Mouse (Mus musculus) layer of hippocampus, postnatal 25 days (tissue): ENCODE results near the gene Itga5. TPM values are rescaled to one million over a fixed set of nuclear protein-coding genes. Genes with fewer than 3 reads are reported as not detected.

ENCODE experiments used
- DNase-seq, 2 experiments: peaks; one replicate each; pipeline ENCODE4 v3.0.0; 2022; ENCODE audit warnings: mixed read lengths in 2 of 2, low spot score in 1 of 2; ENCODE audit errors: extremely low spot score in 1 of 2
- total RNA-seq, 2 experiments: library from RNA; stranded (reverse); gene quantifications; 2 replicates each; pipeline ENCODE4 v1.2.3; 2021

The Itga5 gene
- total RNA-seq, 2 experiments from 2014 or later: 1.4 to 2.4 TPM

- DNase-seq: peak; percentile 49 to 66
Measured at GRCm38 (mm10) chr15:103315011-103315502, 51.5 kb downstream of the Itga5 start.

GRCm38 (mm10) chr15:103314181-103314580, 52.4 kb downstream of the Itga5 start:
- no peak for DNase-seq

GRCm38 (mm10) chr15:103313495-103314095, 53.0 kb downstream of the Itga5 start:
- no peak for DNase-seq

GRCm38 (mm10) chr15:103310365-103310910, 56.1 kb downstream of the Itga5 start, which contains the start of gene Gpr84:
Gpr84 (minus strand) TSS chr15:103310612.
- no peak for DNase-seq

- DNase-seq: no peak
Measured at GRCm38 (mm10) chr15:103308876-103309580, 57.5 kb downstream of the Itga5 start.

GRCm38 (mm10) chr15:103308056-103308875, 58.3 kb downstream of the Itga5 start:
- no peak for DNase-seq

- peak; percentile 91 to 98 for DNase-seq
Measured at GRCm38 (mm10) chr15:103307125-103307524, 59.4 kb downstream of the Itga5 start.

- DNase-seq: no peak
Measured at GRCm38 (mm10) chr15:103305792-103306645, 60.5 kb downstream of the Itga5 start.

GRCm38 (mm10) chr15:103305070-103305678, 61.4 kb downstream of the Itga5 start:
- DNase-seq: peak; percentile 88 to 91

- no peak for DNase-seq
Measured at GRCm38 (mm10) chr15:103304616-103304969, 62.0 kb downstream of the Itga5 start.

- no peak for DNase-seq
Measured at GRCm38 (mm10) chr15:103303916-103304615, 62.5 kb downstream of the Itga5 start.

GRCm38 (mm10) chr15:103302341-103303021, 64.1 kb downstream of the Itga5 start:
- DNase-seq: no peak

GRCm38 (mm10) chr15:103301547-103302340, 64.8 kb downstream of the Itga5 start:
- no peak for DNase-seq

GRCm38 (mm10) chr15:103301046-103301445, 65.5 kb downstream of the Itga5 start:
- DNase-seq: no peak

- no peak for DNase-seq
Measured at GRCm38 (mm10) chr15:103300560-103300959, 66.0 kb downstream of the Itga5 start.

GRCm38 (mm10) chr15:103300067-103300471, 66.5 kb downstream of the Itga5 start:
- no peak for DNase-seq

GRCm38 (mm10) chr15:103299644-103300043, 66.9 kb downstream of the Itga5 start:
- DNase-seq: no peak
